Mouse (Mus musculus): ENCODE data around the gene Il17rd. TPM values are rescaled to one million over a fixed set of nuclear protein-coding genes. Genes with fewer than 3 reads are reported as not detected.
A peak's percentile ranks its signal among the peaks of the same experiment; 100 is the strongest.

Gene Il17rd
- polyA plus RNA-seq, 1 experiment from 2014 or later, result 15.5 TPM

GRCm38 (mm10) chr14:27069434-27070097 is 30.8 kb downstream of the Il17rd start:
- Histone ChIP-seq H3K4me1 (replicated peaks) (peaks cover 97% of the 10 kb centered on the region), H3K4me3 (replicated peaks) (no peak overlapping the region), H3K9ac (replicated peaks) (no peak overlapping the region), H3K9me3 (no peaks in the 10 kb centered on the region), H3K27ac (peak overlapping the region; percentile 95), H3K27me3 (no peaks in the 10 kb centered on the region), H3K4me2 (peak overlapping the region; percentile 46), H3K36me3 (no peaks in the 10 kb centered on the region)
- no peak for ATAC-seq (ENCODE audit: insufficient number of reproducible peaks, insufficient read depth, low FRiP score, low TSS enrichment, low read depth)
- 5% methylated on average over 8 of the region's 8 CpGs for WGBS

DNA sequence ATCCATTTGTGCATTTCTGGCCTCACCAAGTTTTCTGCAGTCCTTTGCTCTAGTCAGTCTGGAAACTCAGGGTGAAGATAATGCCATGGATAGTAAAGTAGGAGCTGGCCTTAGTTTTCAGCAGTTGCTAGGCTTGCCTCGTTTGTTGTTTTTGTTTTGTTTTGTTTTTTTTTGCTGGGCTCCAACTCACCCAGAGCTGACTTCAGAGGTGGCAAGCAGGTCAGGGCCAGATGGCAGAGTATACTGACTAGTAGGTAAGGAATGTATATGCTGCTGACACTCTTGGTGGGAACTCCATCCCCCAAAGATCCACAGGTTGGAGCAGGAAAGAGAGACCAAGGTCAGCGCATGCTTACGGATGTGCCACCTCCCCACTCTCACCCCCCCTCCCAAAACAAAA is 31.4 kb downstream of the Il17rd start:
- Histone ChIP-seq H3K27me3 (no peaks in the 10 kb centered on the region), H3K4me1 (replicated peaks) (peaks cover 100% of the 10 kb centered on the region), H3K9ac (replicated peaks) (no peak overlapping the region), H3K27ac (peak overlapping the region; percentile 95), H3K9me3 (no peaks in the 10 kb centered on the region), H3K4me2 (peak overlapping the region; percentile 46), H3K36me3 (no peaks in the 10 kb centered on the region), H3K4me3 (replicated peaks) (no peak overlapping the region)
- 7% methylated on average over 3 of the region's 3 CpGs for WGBS
- ATAC-seq (ENCODE audit: insufficient number of reproducible peaks, insufficient read depth, low FRiP score, low TSS enrichment, low read depth), result no peak

DNA sequence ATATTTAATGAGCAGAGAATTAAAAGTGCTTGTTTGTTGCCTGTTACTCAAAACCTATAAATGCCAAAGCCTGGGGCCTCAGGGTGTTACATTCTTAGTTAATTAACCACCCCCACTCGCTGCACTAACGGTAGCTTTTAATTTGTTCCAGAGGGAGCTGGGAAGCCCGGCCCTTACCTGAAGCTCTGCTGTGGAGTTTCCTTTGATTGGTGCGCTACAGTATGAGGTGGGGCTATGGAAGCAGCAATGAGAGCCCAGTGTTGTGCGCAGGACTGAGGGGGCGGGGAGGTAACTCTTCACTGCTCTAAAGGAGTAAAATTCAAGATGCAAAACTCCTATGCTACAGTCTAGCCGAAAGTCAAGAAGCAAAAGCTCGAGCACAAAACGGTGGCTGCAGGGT is 32.0 kb downstream of the Il17rd start:
- peak; percentile 49 for ATAC-seq (ENCODE audit: insufficient number of reproducible peaks, insufficient read depth, low FRiP score, low TSS enrichment, low read depth)

DNA sequence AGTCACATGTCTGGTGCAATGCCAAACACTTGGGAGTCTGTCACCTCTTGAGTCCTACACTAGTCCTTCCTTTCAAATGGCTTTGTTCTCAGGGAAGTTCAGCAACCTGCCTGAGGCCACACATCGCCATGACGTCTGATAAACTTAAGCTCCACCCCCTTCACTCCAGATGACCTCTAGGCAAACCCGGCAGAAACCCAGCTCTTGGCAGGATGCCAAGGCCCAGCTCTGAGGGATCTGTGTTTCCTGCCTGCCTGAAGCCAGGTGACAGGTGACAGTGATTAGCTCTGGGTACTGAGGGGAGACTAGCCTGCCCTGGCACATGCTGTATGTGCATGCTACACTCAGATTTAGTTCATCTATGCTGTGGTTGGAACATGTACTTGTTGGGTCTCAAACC is 33.2 kb downstream of the Il17rd start:
- Histone ChIP-seq H3K27me3 (no peaks in the 10 kb centered on the region), H3K4me1 (replicated peaks) (peaks cover 100% of the 10 kb centered on the region), H3K36me3 (peaks cover 8% of the 10 kb centered on the region), H3K4me2 (0 out of 2 replicates have a peak overlapping the region, but pooled peaks have one; percentile 46), H3K4me3 (replicated peaks) (no peak overlapping the region), H3K9ac (replicated peaks) (0 out of 2 replicates have a peak overlapping the region, but pooled peaks have one; percentile 27), H3K9me3 (no peaks in the 10 kb centered on the region), H3K27ac (peak overlapping the region; percentile 95)
- WGBS, result 2% methylated on average over 3 of the region's 3 CpGs
- ATAC-seq (ENCODE audit: insufficient number of reproducible peaks, insufficient read depth, low FRiP score, low TSS enrichment, low read depth), result 0 out of 2 replicates have a peak, but pooled peaks have one; percentile 24

More for the DNA sequence above, 32.0 kb downstream of the Il17rd start:
- WGBS, result 4% methylated on average over 9 of the region's 9 CpGs
- no peaks in the 10 kb centered on the region for H3K27me3 ChIP-seq
- no peak overlapping the region for H3K9ac ChIP-seq (replicated peaks)
- H3K9me3 ChIP-seq, result no peaks in the 10 kb centered on the region
- H3K27ac ChIP-seq, result peak overlapping the region; percentile 95
- H3K4me1 ChIP-seq (replicated peaks), result peaks cover 100% of the 10 kb centered on the region
- H3K4me3 ChIP-seq (replicated peaks), result no peak overlapping the region
- H3K36me3 ChIP-seq, result no peaks in the 10 kb centered on the region
- peak overlapping the region; percentile 46 for H3K4me2 ChIP-seq

DNA sequence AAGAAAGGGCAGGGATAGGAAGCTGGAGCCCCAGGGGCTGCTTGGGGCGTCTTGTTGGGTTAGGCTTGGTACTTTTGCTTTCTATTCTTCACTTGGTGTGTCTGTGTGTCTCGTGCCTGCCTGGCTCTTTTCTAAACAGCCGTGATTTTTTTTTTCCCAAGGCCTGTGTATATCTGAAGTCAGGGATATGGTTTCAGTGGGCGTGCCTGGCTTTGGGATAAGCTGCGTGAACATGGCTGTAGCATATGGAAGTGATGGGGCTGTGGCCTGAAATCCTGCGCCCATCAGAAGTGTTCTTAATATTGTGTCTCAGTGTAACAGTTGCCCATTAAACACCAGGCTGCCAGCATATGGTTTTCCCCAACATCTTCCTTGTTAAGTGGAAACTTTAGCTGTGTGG is 36.3 kb downstream of the Il17rd start:
- H3K4me3 ChIP-seq (replicated peaks), result no peak overlapping the region
- no peaks in the 10 kb centered on the region for H3K9me3 ChIP-seq
- peaks cover 72% of the 10 kb centered on the region for H3K4me1 ChIP-seq (replicated peaks)
- no peak overlapping the region for H3K9ac ChIP-seq (replicated peaks)
- H3K36me3 ChIP-seq, result peaks cover 19% of the 10 kb centered on the region
- H3K27ac ChIP-seq, result peak overlapping the region; percentile 89
- WGBS, result 14% methylated on average over 6 of the region's 6 CpGs
- H3K4me2 ChIP-seq, result peak overlapping the region; percentile 37
- ATAC-seq (ENCODE audit: insufficient number of reproducible peaks, insufficient read depth, low FRiP score, low TSS enrichment, low read depth), result no peak
- no peaks in the 10 kb centered on the region for H3K27me3 ChIP-seq

DNA sequence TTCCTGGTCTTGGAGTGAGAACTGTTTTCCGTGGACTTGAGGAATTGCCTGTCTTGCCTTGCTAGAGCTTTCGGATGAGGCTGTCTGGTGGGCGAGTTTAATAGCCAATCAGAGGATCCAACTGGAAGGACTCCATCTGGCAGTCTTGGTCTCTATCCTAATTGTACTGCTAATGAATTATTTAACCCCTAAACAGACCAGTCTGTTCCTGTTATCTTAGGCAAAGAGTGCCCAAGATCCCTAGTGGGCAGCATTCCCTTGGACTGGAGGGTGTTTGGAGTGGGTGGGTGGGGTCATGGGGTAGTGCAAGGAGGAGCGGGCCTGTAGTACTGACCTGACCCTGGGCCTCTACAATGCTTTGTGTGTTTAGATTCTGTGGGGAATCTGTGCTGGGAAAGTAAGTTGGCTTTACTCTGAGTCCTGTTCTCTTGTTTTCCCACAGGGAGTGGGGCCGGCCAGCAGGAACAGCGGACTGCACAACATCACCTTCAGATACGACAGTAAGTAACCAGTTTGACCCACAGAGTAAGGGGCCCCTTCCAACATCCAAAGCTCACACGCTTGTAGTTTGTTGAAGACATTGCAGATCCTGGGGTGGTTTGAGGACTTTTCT is 37.3 kb downstream of the Il17rd start:
- ATAC-seq (ENCODE audit: insufficient number of reproducible peaks, insufficient read depth, low FRiP score, low TSS enrichment, low read depth), result no peak
- Histone ChIP-seq H3K4me1 (replicated peaks) (peaks cover 63% of the 10 kb centered on the region), H3K27ac (peak overlapping the region; percentile 89), H3K9me3 (no peaks in the 10 kb centered on the region), H3K4me3 (replicated peaks) (no peak overlapping the region), H3K9ac (replicated peaks) (no peak overlapping the region), H3K27me3 (no peaks in the 10 kb centered on the region), H3K36me3 (peaks cover 19% of the 10 kb centered on the region), H3K4me2 (no peak overlapping the region)
- 46% methylated on average over 8 of the region's 8 CpGs for WGBS

- Histone ChIP-seq H3K9ac (replicated peaks) (no peak overlapping the region), H3K4me2 (no peak overlapping the region), H3K36me3 (peaks cover 19% of the 10 kb centered on the region), H3K4me1 (replicated peaks) (peaks cover 60% of the 10 kb centered on the region), H3K4me3 (replicated peaks) (no peak overlapping the region), H3K27ac (peak overlapping the region; percentile 89), H3K27me3 (no peaks in the 10 kb centered on the region), H3K9me3 (no peaks in the 10 kb centered on the region)
- 66% methylated on average over 2 of the region's 2 CpGs for WGBS
- no peak for ATAC-seq (ENCODE audit: insufficient number of reproducible peaks, insufficient read depth, low FRiP score, low TSS enrichment, low read depth)
Observed at GRCm38 (mm10) chr14:27076522-27076920, 37.8 kb downstream of the Il17rd start.

DNA sequence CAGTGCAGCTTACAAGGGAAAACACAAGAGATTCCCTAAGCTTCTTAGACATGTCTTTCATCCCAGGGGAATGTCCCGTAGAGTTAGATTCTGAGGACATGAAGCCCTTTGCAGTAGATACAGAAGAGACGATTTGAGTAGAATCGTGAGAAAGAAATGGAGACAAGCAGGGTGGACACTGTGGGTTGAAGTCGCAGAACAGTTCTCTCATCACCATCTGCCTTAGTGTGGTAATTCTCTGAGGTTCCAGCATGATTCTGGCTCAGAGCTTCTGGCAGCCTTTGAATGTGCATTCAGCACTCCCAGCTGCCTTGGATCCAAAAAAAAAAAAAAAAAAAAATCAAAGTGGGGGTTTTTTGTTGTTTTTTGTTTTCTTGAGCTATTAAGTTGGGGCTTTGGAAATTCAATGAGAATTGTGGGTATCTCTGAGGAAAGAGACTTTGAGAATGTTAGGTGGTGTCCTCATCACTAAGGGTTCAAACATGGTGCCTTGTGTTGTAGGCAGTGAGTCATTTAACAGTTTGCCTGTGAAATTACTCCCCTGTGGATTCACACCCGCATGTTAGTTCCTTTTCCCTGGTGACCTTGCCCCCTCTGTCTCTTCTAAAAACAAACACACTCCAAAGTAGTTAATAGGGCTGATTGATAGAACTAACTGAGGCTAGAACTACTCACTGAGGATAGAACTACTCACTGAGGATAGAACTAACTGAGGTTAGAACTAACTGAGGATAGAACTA is 43.0 kb downstream of the Il17rd start:
- no peak for ATAC-seq (ENCODE audit: insufficient number of reproducible peaks, insufficient read depth, low FRiP score, low TSS enrichment, low read depth)
- peaks cover 53% of the 10 kb centered on the region for H3K36me3 ChIP-seq

GRCm38 (mm10) chr14:27085471-27085870 is 46.7 kb downstream of the Il17rd start:
- Histone ChIP-seq H3K27me3 (no peaks in the 10 kb centered on the region), H3K4me2 (no peak overlapping the region), H3K27ac (no peak overlapping the region), H3K4me1 (replicated peaks) (peaks cover 10% of the 10 kb centered on the region), H3K9ac (replicated peaks) (no peak overlapping the region), H3K4me3 (replicated peaks) (no peak overlapping the region), H3K36me3 (peaks cover 73% of the 10 kb centered on the region), H3K9me3 (no peaks in the 10 kb centered on the region)
- WGBS, result 80% methylated on average over 5 of the region's 5 CpGs
- ATAC-seq (ENCODE audit: insufficient number of reproducible peaks, insufficient read depth, low FRiP score, low TSS enrichment, low read depth), result no peak

More for the DNA sequence above, 43.0 kb downstream of the Il17rd start:
- no peak overlapping the region for H3K27ac ChIP-seq
- H3K9ac ChIP-seq (replicated peaks), result no peak overlapping the region
- no peak overlapping the region for H3K4me3 ChIP-seq (replicated peaks)
- no peak overlapping the region for H3K4me2 ChIP-seq
- no peaks in the 10 kb centered on the region for H3K27me3 ChIP-seq
- WGBS, result 65% methylated on average over 5 of the region's 5 CpGs
- H3K9me3 ChIP-seq, result no peaks in the 10 kb centered on the region
- H3K4me1 ChIP-seq (replicated peaks), result peaks cover 16% of the 10 kb centered on the region

DNA sequence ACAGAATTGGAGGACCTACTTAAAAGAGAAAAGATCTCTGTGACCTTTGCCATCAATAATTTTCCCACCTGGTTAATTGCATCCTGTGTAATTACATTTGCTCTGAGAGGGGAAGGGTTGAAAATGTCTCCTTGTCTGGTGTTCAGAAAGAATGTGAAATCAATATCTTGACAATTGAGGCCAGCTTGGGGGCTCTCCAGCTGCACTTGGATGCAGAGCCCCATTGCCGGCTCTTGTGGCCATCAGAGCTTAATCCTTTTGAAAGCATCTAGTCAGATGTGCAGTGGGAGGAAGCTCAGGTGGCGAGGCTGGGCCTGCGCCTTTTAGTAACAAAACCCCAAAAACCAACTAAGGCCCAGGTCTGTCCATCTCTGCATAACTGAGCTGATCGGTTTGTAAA is 47.3 kb downstream of the Il17rd start:
- H3K4me1 ChIP-seq (replicated peaks), result peaks cover 10% of the 10 kb centered on the region
- no peak overlapping the region for H3K9ac ChIP-seq (replicated peaks)
- no peaks in the 10 kb centered on the region for H3K9me3 ChIP-seq
- H3K4me2 ChIP-seq, result no peak overlapping the region
- H3K27ac ChIP-seq, result no peak overlapping the region
- H3K36me3 ChIP-seq, result peaks cover 78% of the 10 kb centered on the region
- 51% methylated on average over 4 of the region's 4 CpGs for WGBS
- ATAC-seq (ENCODE audit: insufficient number of reproducible peaks, insufficient read depth, low FRiP score, low TSS enrichment, low read depth), result no peak
- no peaks in the 10 kb centered on the region for H3K27me3 ChIP-seq
- H3K4me3 ChIP-seq (replicated peaks), result no peak overlapping the region

DNA sequence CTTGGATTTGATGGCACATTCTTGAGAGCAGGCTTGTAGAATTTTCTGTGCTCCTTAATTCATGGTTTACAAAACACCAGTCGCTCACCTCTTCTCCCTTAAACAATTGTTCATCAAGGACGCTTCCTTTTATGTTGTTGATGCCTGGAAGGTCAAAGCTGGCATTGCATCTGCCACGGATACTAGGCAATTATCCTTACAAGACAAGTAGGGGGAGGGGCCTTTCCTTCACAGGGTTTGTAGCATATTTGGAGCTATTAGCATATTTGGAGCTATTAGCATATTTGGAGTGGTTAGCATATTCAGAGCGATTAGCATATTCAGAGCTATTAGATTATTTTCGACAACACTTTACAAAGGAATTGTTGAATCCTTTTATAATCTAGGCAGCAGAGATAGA is 55.5 kb downstream of the Il17rd start:
- no peak overlapping the region for H3K27ac ChIP-seq
- no peak overlapping the region for H3K4me3 ChIP-seq (replicated peaks)
- ATAC-seq (ENCODE audit: insufficient number of reproducible peaks, insufficient read depth, low FRiP score, low TSS enrichment, low read depth), result no peak
- H3K4me2 ChIP-seq, result no peak overlapping the region
- H3K9ac ChIP-seq (replicated peaks), result no peak overlapping the region
- H3K4me1 ChIP-seq (replicated peaks), result no peaks in the 10 kb centered on the region
- peaks cover 89% of the 10 kb centered on the region for H3K36me3 ChIP-seq
- no peaks in the 10 kb centered on the region for H3K9me3 ChIP-seq
- no peaks in the 10 kb centered on the region for H3K27me3 ChIP-seq
- whole genome bisulfite sequencing, result 84% methylated on average over 5 of the region's 5 CpGs

Measured in limb, embryonic 12.5 days (tissue).